Mouse (Mus musculus) E14TG2a.4 (cell line): ENCODE results near the gene Gad1.

Experiments used
- CTCF ChIP-seq: conservative IDR thresholded peaks from 2 replicates; pipeline ENCODE4 v1.5.1; 2014; ENCODE audit warnings: low read length
- NANOG ChIP-seq: IDR thresholded peaks from 2 replicates; pipeline ENCODE4 v1.6.1; 2014; ENCODE audit warnings: borderline replicate concordance, low read length, mixed read lengths

DNA sequence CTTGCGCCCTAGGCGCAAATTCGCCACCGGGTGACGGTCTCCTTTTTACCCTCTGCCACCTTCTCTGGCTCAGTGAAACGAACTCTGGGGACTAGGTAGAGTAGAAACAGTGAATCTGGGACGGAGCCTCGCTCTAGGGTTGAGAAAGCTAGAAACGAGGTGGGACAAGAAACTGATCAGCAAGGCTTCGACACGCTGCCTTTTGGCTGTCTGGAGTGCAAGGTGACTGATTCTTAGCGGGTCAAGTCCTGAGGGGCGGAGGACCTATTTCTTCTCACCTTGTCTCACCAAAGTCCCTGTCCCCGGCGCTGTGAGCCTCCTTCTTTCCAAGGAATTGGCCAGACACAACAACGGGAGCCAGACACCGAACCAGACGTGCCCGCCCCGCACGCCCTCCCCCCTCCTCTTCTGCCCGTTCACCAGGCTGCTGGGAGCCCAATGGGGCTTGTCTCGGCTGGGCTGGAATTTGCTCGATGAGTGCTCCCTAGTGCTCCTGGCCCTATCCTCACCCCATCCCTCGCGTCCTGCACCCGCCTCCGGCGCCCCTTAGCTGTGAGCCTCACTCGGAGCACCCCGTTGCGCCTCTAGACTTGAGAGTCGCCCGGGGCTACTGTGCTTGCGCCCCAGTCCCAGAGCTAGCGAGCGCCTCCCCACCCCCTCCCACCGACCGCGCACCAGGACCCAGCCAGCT is 10.3 kb downstream of the Gad1 start:
- TF ChIP-seq CTCF = no peak
- TF ChIP-seq NANOG = no peak
